Mouse (Mus musculus): Measurements from ENCODE around the gene Gm17387. TPM values are rescaled to one million over a fixed set of nuclear protein-coding genes. Genes with fewer than 3 reads are reported as not detected.

Gm17387 gene
- polyA plus RNA-seq, 1 experiment from 2014 or later = not detected

GRCm38 (mm10) chr7:141040867-141041606 lies 12.1 kb downstream of the Gm17387 start:
- no peaks in the 10 kb centered on the region for H3K9me3 ChIP-seq (ENCODE audit: low read depth, low read length)
- WGBS = 29% methylated on average over 6 of the region's 9 CpGs
- no peaks in the 10 kb centered on the region for H3K36me3 ChIP-seq (ENCODE audit: insufficient read depth)
- no peak overlapping the region for H3K4me3 ChIP-seq (ENCODE audit: low read depth, low read length)
- peak overlapping the region; percentile 36 for H3K9ac ChIP-seq
- H3K27me3 ChIP-seq (ENCODE audit: insufficient read depth, low read length) = no peaks in the 10 kb centered on the region
- ATAC-seq (ENCODE audit: insufficient read depth) (peak; percentile 61), DNase-seq (peak; percentile 68)
- TF ChIP-seq CTCF (IDR thresholded peaks at IDR 0.05; ENCODE audit: low read depth) = no peak
- peaks cover 3% of the 10 kb centered on the region; the same call in 1 of the 2 replicates for H3K4me1 ChIP-seq (ENCODE audit: insufficient read depth)
- H3K4me2 ChIP-seq = peak overlapping the region; percentile 40
- H3K27ac ChIP-seq (ENCODE audit: low read depth) = peak overlapping the region; percentile 97

GRCm38 (mm10) chr7:141041661-141042060 lies 12.7 kb downstream of the Gm17387 start:
- DNase-seq = peak; percentile 96
- Histone ChIP-seq H3K27me3 (ENCODE audit: insufficient read depth, low read length) (no peaks in the 10 kb centered on the region), H3K4me2 (peak overlapping the region; percentile 25; the same call in 1 of the 2 replicates), H3K27ac (ENCODE audit: low read depth) (peak overlapping the region; percentile 97), H3K4me1 (ENCODE audit: insufficient read depth) (peaks cover 3% of the 10 kb centered on the region; the same call in 1 of the 2 replicates), H3K36me3 (ENCODE audit: insufficient read depth) (no peaks in the 10 kb centered on the region), H3K9ac (no peak overlapping the region), H3K9me3 (ENCODE audit: low read depth, low read length) (no peaks in the 10 kb centered on the region), H3K4me3 (ENCODE audit: low read depth, low read length) (no peak overlapping the region)
- ATAC-seq (ENCODE audit: insufficient read depth) = peak; percentile 93
- WGBS = 4% methylated on average over 5 of the region's 5 CpGs
- no peak for TF ChIP-seq CTCF (IDR thresholded peaks at IDR 0.05; ENCODE audit: low read depth)

DNA sequence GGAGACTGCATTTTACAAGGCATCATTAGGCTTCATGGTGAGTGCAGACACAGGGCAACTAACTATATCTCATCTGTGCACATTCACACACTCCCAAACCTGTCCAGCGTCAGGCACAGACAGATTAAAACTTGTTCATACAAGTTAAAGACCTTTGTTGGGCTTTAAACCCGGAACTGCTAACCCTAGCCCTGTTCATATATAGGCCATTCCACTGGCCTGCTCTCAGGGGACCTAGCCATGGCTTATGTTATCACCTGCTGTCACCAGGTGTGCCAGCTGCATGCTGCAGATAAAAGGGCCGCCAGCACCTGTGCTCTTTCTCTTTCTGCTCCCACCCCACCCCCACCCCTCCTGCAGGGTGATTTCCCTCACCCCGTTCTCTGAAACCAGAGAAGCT lies 13.6 kb downstream of the Gm17387 start:
- ATAC-seq (ENCODE audit: insufficient read depth) (no peak), DNase-seq (no peak)
- H3K9ac ChIP-seq = no peak overlapping the region
- TF ChIP-seq CTCF (IDR thresholded peaks at IDR 0.05; ENCODE audit: low read depth) = no peak
- peaks cover 7% of the 10 kb centered on the region; the same call in 1 of the 2 replicates for H3K4me1 ChIP-seq (ENCODE audit: insufficient read depth)
- no peak overlapping the region for H3K4me3 ChIP-seq (ENCODE audit: low read depth, low read length)
- H3K9me3 ChIP-seq (ENCODE audit: low read depth, low read length) = no peaks in the 10 kb centered on the region
- no peak overlapping the region for H3K4me2 ChIP-seq
- peak overlapping the region; percentile 50; the same call in 1 of the 2 replicates for H3K27ac ChIP-seq (ENCODE audit: low read depth)
- no peaks in the 10 kb centered on the region for H3K36me3 ChIP-seq (ENCODE audit: insufficient read depth)
- 56% methylated on average over 4 of the region's 4 CpGs for WGBS
- H3K27me3 ChIP-seq (ENCODE audit: insufficient read depth, low read length) = no peaks in the 10 kb centered on the region

DNA sequence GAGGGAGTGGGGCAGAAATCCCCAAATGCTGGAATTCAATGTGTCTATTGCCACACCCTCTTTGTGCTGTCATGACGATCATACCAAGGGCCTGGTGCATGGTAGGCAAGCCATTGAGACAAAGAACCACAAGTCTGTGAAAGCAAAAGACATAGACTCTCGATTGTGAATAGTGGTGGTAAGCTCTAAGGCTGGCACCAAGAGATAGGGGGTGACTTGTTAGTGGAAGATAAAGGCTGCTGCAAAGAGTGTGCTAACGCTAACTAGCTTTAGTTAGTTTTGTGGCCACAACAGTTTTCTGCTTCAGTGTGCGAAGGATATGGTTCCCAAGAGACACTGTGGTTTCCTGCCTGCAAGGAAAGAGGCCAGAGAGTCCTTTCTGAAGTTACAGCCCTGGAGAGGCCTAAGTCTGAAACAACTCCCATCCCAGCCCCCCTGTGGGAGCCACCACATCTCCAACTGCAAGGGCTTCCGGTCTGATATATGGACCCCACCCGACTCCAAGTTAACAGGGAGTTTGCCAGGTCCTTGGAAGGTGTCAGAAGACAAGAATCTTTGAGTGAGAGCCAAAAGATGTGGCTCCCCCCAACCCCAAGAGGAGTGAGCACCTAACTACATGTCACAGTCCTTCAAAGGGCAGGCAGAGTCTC lies 18.1 kb downstream of the Gm17387 start:
- DNase-seq = peak; percentile 40

DNA sequence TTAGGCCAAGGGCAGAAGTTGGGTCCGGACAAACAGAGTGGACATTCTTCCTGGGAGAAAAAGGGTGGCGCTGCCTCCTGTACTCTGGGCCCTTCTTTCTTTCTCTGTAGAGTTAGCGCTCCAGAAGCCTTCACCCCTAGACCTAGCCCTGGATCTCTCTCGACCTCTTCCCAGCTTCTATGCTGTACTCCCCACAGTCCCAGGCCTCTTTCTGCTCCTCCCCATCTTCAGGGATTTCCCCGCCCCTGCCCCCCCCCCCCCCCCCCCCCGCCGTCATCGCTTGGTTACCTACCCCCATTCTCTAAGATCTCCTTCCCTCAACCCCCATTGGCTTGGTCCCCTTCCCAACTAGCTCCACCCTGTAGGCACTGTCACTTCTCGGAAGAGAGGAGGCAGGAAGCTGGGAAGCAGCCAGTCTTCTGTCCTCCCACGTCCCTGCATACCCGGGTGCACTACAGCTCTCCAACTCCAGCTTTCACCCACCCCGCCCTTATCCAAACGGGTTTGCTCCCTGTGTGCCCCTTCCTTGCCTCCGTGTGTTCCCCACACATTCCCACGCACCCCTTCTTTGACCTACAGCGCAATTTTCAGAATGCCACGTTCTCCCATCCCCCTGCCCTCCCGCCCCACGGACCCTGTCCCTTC lies 18.8 kb downstream of the Gm17387 start:
- WGBS = 5% methylated on average over 15 of the region's 19 CpGs
- peak; percentile 88 for DNase-seq
- peak; percentile 92 for ATAC-seq (ENCODE audit: insufficient read depth)

More for the DNA sequence above, 18.1 kb downstream of the Gm17387 start:
- Histone ChIP-seq H3K27ac (ENCODE audit: low read depth) (peak overlapping the region; percentile 92), H3K4me1 (ENCODE audit: insufficient read depth) (0 out of 2 replicates have a peak, but pooled peaks cover 4% of the 10 kb centered on the region), H3K4me3 (ENCODE audit: low read depth, low read length) (no peak overlapping the region), H3K9me3 (ENCODE audit: low read depth, low read length) (no peaks in the 10 kb centered on the region), H3K4me2 (peak overlapping the region; percentile 81), H3K36me3 (ENCODE audit: insufficient read depth) (no peaks in the 10 kb centered on the region), H3K9ac (peak overlapping the region; percentile 27; the same call in 1 of the 2 replicates), H3K27me3 (ENCODE audit: insufficient read depth, low read length) (no peaks in the 10 kb centered on the region)
- peak; percentile 5; the same call in 1 of the 2 replicates for ATAC-seq (ENCODE audit: insufficient read depth)
- TF ChIP-seq CTCF (IDR thresholded peaks at IDR 0.05; ENCODE audit: low read depth) = no peak
- 62% methylated on average over 6 of the region's 6 CpGs for WGBS

DNA sequence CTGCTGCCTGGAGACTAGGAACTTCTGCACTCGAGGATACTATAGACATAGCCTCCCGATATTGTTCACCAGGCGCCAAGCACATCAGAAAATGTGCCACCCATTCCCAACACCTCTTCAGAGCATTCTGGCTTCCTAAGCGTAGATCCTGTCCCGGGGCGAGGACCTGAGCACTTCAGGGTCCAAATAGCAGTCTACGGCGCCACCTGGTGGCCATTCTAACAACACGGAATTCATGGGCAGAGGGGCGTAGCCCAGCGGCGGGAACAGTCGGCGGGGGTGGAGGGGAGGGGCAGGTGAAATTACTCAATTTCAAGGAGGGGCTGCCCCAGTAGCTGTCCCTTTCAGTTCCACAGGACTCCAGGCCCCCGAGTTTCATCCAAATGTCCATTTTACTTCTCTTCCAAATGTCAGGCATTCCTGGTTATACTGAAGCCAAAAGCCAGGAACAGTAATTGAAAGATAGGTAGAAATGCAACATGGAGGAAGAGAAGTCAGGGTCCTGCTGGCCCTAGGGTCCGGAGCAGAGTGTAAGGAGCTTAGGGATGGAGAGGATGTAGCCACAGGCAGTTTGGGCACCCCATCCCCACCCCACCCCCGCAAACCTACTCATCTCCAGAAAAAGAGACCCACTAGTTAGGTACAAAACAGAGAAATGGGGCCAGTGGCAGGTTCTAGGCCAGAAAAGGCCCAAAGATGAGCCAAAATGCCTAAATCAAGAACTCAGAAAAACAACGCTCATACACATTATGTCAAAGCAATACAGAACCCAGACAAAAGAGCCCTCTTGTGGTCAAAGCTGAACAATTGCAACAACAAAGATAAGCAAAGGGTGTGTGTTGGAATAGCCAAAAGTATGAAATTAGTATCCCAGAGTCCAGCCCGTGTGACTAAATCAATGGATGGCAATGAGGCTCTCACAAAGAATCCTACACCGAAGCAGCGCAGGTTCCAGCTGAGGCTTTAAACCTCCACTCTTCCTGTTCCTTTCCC lies 19.6 kb downstream of the Gm17387 start:
- H3K9me3 ChIP-seq (ENCODE audit: low read depth, low read length) = no peaks in the 10 kb centered on the region
- no peaks in the 10 kb centered on the region for H3K36me3 ChIP-seq (ENCODE audit: insufficient read depth)
- peak overlapping the region; percentile 42 for H3K9ac ChIP-seq
- ATAC-seq (ENCODE audit: insufficient read depth) = peak; percentile 89
- peak overlapping the region; percentile 92 for H3K27ac ChIP-seq (ENCODE audit: low read depth)
- H3K4me1 ChIP-seq (ENCODE audit: insufficient read depth) = 0 out of 2 replicates have a peak, but pooled peaks cover 4% of the 10 kb centered on the region
- peak; percentile 93 for TF ChIP-seq CTCF (IDR thresholded peaks at IDR 0.05; ENCODE audit: low read depth)
- peak overlapping the region; percentile 35 for H3K4me3 ChIP-seq (ENCODE audit: low read depth, low read length)
- H3K4me2 ChIP-seq = peak overlapping the region; percentile 81
- WGBS = 8% methylated on average over 21 of the region's 21 CpGs
- DNase-seq = peak; percentile 98
- no peaks in the 10 kb centered on the region for H3K27me3 ChIP-seq (ENCODE audit: insufficient read depth, low read length)

More for the DNA sequence above, 18.8 kb downstream of the Gm17387 start:
- H3K36me3 ChIP-seq (ENCODE audit: insufficient read depth) = no peaks in the 10 kb centered on the region
- H3K9ac ChIP-seq = peak overlapping the region; percentile 42
- peak overlapping the region; percentile 81 for H3K4me2 ChIP-seq
- no peaks in the 10 kb centered on the region for H3K27me3 ChIP-seq (ENCODE audit: insufficient read depth, low read length)
- no peaks in the 10 kb centered on the region for H3K9me3 ChIP-seq (ENCODE audit: low read depth, low read length)
- peak overlapping the region; percentile 92 for H3K27ac ChIP-seq (ENCODE audit: low read depth)
- H3K4me3 ChIP-seq (ENCODE audit: low read depth, low read length) = peak overlapping the region; percentile 35
- TF ChIP-seq CTCF (IDR thresholded peaks at IDR 0.05; ENCODE audit: low read depth) = no peak
- 0 out of 2 replicates have a peak, but pooled peaks cover 4% of the 10 kb centered on the region for H3K4me1 ChIP-seq (ENCODE audit: insufficient read depth)

Data from lung, embryonic 14.5 days (tissue).